Mouse (Mus musculus) megakaryocyte, embryonic 14.5 days (primary cell): Measurements from ENCODE around the gene Flad1. TPM values are rescaled to one million over a fixed set of nuclear protein-coding genes. Genes with fewer than 3 reads are reported as not detected.

Experiments
- H3K27me3 ChIP-seq: replicated peaks from 2 replicates; pipeline ENCODE3; 2012; ENCODE audit warnings: inconsistent platforms
- H3K36me3 ChIP-seq: replicated peaks from 2 replicates; pipeline ENCODE3; 2012; ENCODE audit warnings: low read length, inconsistent platforms, mixed read lengths
- H3K4me1 ChIP-seq: 2 replicates; pipeline ENCODE4 v1.6.1; 2012; ENCODE audit warnings: inconsistent platforms
- H3K4me3 ChIP-seq: replicated peaks from 2 replicates; pipeline ENCODE3; 2012; ENCODE audit warnings: moderate library complexity, mild to moderate bottlenecking, inconsistent platforms
- H3K9me3 ChIP-seq: 2 replicates; pipeline ENCODE4 v1.6.1; 2012; ENCODE audit warnings: inconsistent platforms
- FLI1 ChIP-seq: IDR thresholded peaks from 2 replicates; pipeline ENCODE4 v1.6.1; 2012; ENCODE audit warnings: low read length, inconsistent platforms, mixed read lengths
- GATA1 ChIP-seq: IDR thresholded peaks from 3 replicates; pipeline ENCODE4 v1.6.1; 2012; ENCODE audit warnings: mixed read lengths, low read length, inconsistent platforms, borderline replicate concordance
- polyA plus RNA-seq: library from polyadenylated mRNA; stranded (reverse); fragments of >175 nt; gene quantifications from 2 replicates; pipeline ENCODE4 v1.2.3, GENCODE M21; 2012; ENCODE audit warnings: low replicate concordance; ENCODE audit not compliant: insufficient read depth

Flad1 gene
- polyA plus RNA-seq, 1 experiment: 23.4 TPM

DNA sequence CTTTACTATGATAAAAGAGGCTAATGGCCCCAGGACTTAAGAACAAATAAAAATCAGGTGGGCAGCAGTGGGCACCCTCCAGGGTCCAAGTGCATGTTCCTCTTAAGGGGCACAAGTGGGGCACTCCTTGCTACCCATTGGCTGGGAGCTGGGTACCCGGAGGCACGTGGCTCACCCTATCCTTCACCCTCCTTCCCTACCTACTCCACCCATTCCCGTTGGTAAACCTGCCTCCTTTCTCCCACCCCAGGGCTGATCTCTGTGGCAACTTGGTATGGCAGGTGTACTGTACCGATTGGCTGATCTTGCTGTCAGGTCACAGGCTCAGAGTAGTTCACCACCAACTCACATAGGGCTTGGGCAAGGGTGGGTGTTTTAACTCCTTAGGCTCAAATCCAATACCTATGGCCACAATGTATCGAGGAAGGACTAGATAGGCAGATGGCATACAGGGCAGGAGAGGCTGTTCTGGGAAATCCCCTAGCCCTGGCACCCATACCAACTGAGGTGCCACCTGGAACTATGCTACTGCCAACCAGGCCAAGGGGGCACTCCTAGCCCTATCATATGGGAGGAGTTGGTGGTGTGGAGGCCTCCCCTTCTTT is 27.9 kb downstream of the Flad1 start:
- H3K4me1 ChIP-seq: peaks cover 67% of the 10 kb centered on the region

DNA sequence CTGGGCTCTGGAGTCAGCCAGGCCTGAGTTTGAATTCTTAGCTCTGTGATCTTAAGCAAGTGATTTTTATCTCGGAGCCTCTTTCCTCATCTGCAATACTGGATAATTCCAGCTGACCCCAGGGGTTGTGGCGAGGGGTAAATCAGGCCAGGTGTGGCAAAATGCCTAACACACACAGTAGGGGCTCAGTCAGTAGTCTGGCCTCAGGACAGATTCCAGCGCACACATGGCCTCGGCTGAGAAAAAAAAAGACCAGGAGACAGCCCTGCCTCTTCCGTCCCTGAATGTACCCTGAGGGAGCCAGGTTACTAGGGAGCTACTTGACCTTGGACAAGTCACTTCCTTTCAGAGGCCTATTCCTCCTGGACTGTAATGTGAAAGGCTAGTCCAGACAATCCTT is 28.7 kb downstream of the Flad1 start:
- no peak for TF ChIP-seq FLI1
- peaks cover 94% of the 10 kb centered on the region for H3K36me3 ChIP-seq
- H3K9me3 ChIP-seq: no peaks in the 10 kb centered on the region
- H3K27me3 ChIP-seq: peaks cover 8% of the 10 kb centered on the region
- peaks cover 65% of the 10 kb centered on the region for H3K4me1 ChIP-seq
- no peak overlapping the region for H3K4me3 ChIP-seq

More for the DNA sequence above, 27.9 kb downstream of the Flad1 start:
- H3K27me3 ChIP-seq: peaks cover 8% of the 10 kb centered on the region
- H3K9me3 ChIP-seq: no peaks in the 10 kb centered on the region
- H3K36me3 ChIP-seq: peaks cover 94% of the 10 kb centered on the region
- H3K4me3 ChIP-seq: no peak overlapping the region
- no peak for TF ChIP-seq GATA1
- no peak for TF ChIP-seq FLI1

- H3K27me3 ChIP-seq: peaks cover 8% of the 10 kb centered on the region
- no peaks in the 10 kb centered on the region for H3K9me3 ChIP-seq
- H3K4me1 ChIP-seq: peaks cover 58% of the 10 kb centered on the region
- TF ChIP-seq GATA1 (no peak), FLI1 (no peak)
- H3K4me3 ChIP-seq: no peak overlapping the region
- H3K36me3 ChIP-seq: peaks cover 93% of the 10 kb centered on the region
Observed at GRCm38 (mm10) chr3:89382033-89382882, 29.4 kb downstream of the Flad1 start.

GRCm38 (mm10) chr3:89381233-89381632 is 30.4 kb downstream of the Flad1 start:
- Histone ChIP-seq H3K4me3 (no peak overlapping the region), H3K9me3 (no peaks in the 10 kb centered on the region), H3K36me3 (peaks cover 94% of the 10 kb centered on the region), H3K4me1 (peaks cover 48% of the 10 kb centered on the region), H3K27me3 (peaks cover 10% of the 10 kb centered on the region)
- no peak for TF ChIP-seq GATA1
- TF ChIP-seq FLI1: no peak

DNA sequence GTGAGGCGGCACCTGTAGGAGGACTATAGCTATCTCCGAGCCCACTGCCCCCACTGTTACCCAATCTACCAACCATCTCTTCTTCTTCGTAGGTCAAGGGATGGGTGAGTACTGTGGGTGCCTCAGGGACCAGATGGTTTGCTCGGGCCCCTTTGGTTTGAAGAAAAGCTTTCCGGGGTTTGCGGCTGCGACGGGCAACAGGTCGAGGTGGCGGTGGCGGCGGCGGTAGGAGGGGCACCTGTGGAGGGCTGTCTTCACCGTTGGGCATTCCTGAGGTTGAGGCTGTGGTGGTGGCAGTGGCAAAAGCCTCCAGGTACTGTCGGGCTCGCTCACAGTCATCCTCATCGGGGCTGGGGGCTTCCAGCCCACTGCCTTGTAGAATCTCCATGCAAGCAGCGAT is 31.0 kb downstream of the Flad1 start:
- TF ChIP-seq FLI1 (no peak), GATA1 (no peak)
- peaks cover 43% of the 10 kb centered on the region for H3K4me1 ChIP-seq
- peaks cover 92% of the 10 kb centered on the region for H3K36me3 ChIP-seq
- peaks cover 11% of the 10 kb centered on the region for H3K27me3 ChIP-seq
- H3K4me3 ChIP-seq: no peak overlapping the region
- no peaks in the 10 kb centered on the region for H3K9me3 ChIP-seq

- peaks cover 38% of the 10 kb centered on the region for H3K4me1 ChIP-seq
- H3K36me3 ChIP-seq: peaks cover 87% of the 10 kb centered on the region
- no peak for TF ChIP-seq FLI1
- TF ChIP-seq GATA1: no peak
Observed at GRCm38 (mm10) chr3:89380291-89380690, 31.4 kb downstream of the Flad1 start.

GRCm38 (mm10) chr3:89379388-89380131 is 32.1 kb downstream of the Flad1 start:
- Histone ChIP-seq H3K4me3 (no peak overlapping the region), H3K4me1 (peaks cover 31% of the 10 kb centered on the region), H3K9me3 (no peaks in the 10 kb centered on the region), H3K36me3 (peaks cover 83% of the 10 kb centered on the region), H3K27me3 (peaks cover 16% of the 10 kb centered on the region)
- TF ChIP-seq FLI1 (no peak), GATA1 (no peak)

More at GRCm38 (mm10) chr3:89380291-89380690, 31.4 kb downstream of the Flad1 start:
- Histone ChIP-seq H3K4me3 (no peak overlapping the region), H3K27me3 (peaks cover 14% of the 10 kb centered on the region), H3K9me3 (no peaks in the 10 kb centered on the region)

DNA sequence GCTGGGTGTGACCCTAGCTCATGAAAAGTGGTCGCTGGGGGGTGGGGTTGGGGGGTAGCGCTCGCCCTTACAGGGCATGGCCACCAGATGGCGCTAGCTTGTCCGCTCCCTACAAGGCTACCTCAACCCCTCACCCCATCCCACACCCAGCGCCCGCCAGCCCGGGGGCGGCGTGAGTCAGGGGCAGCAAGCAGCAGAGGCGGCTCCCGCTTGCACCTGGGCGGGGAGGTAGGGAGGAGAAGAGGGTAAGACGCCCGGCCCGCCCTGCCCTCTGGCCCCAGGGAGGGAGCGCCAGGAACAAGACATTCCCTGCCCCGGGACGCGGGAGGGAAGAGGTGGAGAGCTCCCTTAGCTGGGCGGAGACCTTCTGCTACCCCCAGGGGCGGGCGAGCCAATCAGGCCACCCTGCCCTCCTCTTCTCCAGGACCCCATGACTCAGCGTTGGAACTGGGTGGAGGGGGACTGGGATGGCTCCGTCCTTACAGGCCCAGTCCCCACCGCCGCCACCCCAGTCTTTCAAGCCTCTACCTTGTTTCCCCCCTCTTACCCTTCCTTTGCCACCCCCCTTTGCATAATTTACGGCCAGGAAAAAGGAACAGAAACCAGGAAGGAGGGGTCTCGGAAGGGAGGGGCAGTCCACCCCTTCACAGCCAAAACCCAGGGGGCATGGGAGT is 33.1 kb downstream of the Flad1 start:
- H3K9me3 ChIP-seq: no peaks in the 10 kb centered on the region
- peaks cover 30% of the 10 kb centered on the region for H3K4me1 ChIP-seq
- H3K4me3 ChIP-seq: peak overlapping the region; percentile 18
- H3K36me3 ChIP-seq: peaks cover 72% of the 10 kb centered on the region
- TF ChIP-seq GATA1 (no peak), FLI1 (no peak)
- peaks cover 17% of the 10 kb centered on the region for H3K27me3 ChIP-seq

DNA sequence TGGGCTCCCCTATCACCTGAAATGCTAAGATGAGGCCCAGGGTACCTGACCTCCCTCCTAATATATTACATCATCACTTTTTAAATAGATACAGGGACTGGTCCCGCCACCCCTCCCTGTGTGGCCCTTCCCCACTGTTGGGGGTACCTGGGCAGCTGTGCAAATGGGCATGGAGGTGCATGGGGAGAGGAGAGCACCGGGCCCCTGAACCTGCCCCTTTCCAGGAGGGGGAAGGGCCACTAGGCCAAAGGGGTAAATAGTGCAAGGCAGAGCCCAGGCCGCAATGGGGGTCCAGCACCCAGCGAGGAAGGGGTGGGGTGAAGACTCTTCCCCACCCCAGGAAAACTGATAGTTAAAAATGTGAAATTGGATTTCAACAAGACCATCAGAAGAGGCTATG is 33.8 kb downstream of the Flad1 start:
- Histone ChIP-seq H3K4me1 (peaks cover 32% of the 10 kb centered on the region), H3K27me3 (peaks cover 23% of the 10 kb centered on the region), H3K4me3 (no peak overlapping the region), H3K9me3 (no peaks in the 10 kb centered on the region), H3K36me3 (peaks cover 65% of the 10 kb centered on the region)
- TF ChIP-seq FLI1 (no peak), GATA1 (no peak)

GRCm38 (mm10) chr3:89373581-89374231 is 38.0 kb downstream of the Flad1 start:
- Histone ChIP-seq H3K27me3 (peaks cover 47% of the 10 kb centered on the region), H3K36me3 (peaks cover 25% of the 10 kb centered on the region), H3K4me3 (no peak overlapping the region), H3K4me1 (peaks cover 21% of the 10 kb centered on the region), H3K9me3 (peaks cover 7% of the 10 kb centered on the region)
- TF ChIP-seq FLI1 (no peak), GATA1 (no peak)
